Mouse (Mus musculus): ENCODE results near the gene Crocc2.

DNA sequence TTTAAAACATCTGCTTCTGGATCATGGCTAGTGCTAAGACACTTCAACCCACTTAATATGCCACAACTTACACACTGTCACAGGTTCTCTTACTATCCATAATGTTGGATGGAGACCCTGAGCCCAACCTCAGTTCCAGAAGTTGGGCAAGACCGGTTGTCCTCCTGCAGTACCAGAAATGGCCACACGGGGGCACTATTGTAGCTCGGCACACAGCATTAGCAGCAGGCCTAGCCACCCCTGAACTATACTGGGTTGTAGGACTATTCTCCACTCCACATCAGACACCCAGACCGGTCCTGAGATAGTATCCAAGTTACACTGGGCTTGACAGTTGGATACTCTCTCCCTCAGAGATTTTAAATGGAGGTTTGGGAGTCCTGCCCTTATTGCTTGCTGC, 5.9 kb downstream of the Crocc2 start:
- peak; percentile 82 for TF ChIP-seq CTCF (IDR thresholded peaks at IDR 0.05; ENCODE audit: insufficient read depth, low read depth, low read length)
- TF ChIP-seq POLR2A (IDR thresholded peaks at IDR 0.05; ENCODE audit: insufficient read depth, low read depth, low read length) = no peak
